Mouse (Mus musculus): Measurements from ENCODE around the gene Gm20458.

GRCm38 (mm10) chr2:164473624-164474023, 12.9 kb downstream of the Gm20458 start, which contains the start of gene Trp53tg5:
- TF ChIP-seq POLR2A (IDR thresholded peaks at IDR 0.05; ENCODE audit: extremely low read depth, insufficient read depth, low read length) (no peak), CTCF (IDR thresholded peaks at IDR 0.05; ENCODE audit: low read depth, low read length) (no peak)
